Mouse (Mus musculus): ENCODE results near the gene Setd4.

DNA sequence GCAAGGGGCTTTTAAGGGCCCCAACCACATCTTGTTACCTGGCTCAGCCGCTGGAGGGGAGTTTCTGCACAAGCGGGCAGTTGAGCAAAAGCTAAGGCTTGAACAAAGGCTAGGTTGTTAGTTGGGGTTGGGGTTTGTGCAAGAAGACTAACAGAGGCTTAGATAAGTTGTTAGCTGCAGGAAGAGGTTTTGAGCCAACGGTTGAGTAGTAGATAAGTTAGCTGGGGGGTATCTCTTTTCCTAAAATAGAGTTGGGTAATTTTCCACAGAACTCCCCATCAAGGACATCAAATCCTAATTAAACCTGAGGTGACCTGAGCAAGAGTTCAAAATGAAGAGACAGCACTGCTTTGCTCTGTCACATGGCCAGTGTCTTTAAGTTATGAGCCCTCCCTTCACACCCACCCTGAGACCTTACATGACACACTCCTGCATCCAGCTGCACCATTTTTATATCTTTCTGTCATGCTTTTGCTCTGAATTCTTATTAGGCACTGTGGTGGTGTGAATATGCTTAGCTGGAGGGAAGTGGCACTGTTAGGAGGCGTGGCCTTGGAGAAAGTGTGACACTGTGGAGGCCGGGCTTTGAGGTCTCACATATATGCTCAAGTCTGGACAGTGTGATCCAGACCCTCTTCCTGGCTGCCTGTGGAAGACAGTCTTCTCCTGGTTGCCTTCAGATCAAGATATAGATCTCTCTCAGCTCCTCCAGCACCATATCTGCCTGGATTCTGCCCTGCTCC is 44.7 kb upstream of the Setd4 start:
- TF ChIP-seq CTCF (IDR thresholded peaks at IDR 0.05; ENCODE audit: low read depth): no peak
- no peak for TF ChIP-seq EP300 (IDR thresholded peaks at IDR 0.05; ENCODE audit: low read depth)

Measured in liver, embryonic 14.5 days (tissue).